Mouse (Mus musculus) heart, postnatal 4 days (tissue): ENCODE data around the gene Ptprn2. TPM values are rescaled to one million over a fixed set of nuclear protein-coding genes. Genes with fewer than 3 reads are reported as not detected.

ENCODE experiments used
- DNase-seq: peaks from one replicate; pipeline ENCODE4 v3.0.0; 2021
- total RNA-seq, 2 experiments: library from RNA; stranded (reverse); gene quantifications; 2 replicates each; pipeline ENCODE4 v1.2.3; 2021

Ptprn2 gene
- total RNA-seq, 2 experiments from 2014 or later: 0.29 to 0.34 TPM

DNA sequence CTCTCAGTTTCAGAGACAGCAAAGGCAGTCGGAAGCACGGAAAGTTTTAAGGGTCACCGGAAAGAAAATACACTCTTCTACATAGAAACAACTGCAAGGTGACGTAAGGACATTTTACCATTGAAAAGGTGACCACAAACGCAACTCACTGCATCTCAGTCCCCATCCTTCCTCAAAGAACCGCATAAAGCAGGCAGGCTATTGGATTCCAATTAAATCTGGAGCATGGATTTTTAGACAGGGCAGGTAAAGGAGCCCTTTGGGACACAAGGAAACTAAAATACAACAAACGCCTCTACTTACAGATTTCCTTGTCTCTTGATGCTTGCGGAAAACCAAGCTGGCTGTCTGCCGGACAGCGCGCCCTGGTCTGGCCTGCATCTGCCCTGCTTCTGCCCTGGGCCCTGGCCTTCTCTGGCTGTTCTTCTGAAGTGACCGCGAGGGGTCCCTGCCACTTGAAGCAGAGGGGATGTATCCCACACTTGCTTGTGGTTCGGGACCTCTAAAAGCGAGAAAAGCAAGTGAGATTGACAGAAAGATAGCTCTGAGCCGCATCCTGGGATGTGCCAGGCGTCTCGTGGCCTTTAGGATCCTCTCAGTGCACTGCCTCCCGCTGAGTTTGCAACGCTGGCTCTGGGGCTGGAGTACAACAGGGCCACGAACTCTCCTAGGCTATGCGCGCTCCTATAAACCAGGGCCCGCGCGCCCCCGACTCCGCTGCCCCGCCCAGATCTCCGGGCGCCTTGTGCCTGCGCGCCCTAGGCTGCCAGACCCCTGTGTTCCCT lies 665.3 kb downstream of the Ptprn2 start:
- DNase-seq: no peak

DNA sequence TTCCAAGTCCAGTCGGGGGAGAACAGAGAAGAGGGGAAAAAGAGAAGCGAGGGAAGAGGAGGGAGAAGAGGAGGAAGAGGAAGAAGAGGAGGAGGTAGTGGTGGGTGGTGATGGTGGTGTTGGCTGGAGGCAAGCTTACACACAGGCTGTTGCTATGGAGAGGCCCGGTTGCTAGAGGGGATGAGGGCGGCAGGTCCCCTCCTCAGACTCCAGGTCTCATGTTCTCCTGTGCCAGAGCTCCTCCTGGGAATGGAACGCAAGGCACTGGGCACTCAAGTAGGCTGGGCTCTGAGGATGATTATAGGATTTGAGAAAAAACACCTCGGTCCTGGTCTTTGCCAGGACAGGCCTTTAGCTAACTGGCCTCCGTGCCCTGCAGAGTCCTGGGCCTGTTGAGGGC lies 666.1 kb downstream of the Ptprn2 start:
- DNase-seq: no peak

DNA sequence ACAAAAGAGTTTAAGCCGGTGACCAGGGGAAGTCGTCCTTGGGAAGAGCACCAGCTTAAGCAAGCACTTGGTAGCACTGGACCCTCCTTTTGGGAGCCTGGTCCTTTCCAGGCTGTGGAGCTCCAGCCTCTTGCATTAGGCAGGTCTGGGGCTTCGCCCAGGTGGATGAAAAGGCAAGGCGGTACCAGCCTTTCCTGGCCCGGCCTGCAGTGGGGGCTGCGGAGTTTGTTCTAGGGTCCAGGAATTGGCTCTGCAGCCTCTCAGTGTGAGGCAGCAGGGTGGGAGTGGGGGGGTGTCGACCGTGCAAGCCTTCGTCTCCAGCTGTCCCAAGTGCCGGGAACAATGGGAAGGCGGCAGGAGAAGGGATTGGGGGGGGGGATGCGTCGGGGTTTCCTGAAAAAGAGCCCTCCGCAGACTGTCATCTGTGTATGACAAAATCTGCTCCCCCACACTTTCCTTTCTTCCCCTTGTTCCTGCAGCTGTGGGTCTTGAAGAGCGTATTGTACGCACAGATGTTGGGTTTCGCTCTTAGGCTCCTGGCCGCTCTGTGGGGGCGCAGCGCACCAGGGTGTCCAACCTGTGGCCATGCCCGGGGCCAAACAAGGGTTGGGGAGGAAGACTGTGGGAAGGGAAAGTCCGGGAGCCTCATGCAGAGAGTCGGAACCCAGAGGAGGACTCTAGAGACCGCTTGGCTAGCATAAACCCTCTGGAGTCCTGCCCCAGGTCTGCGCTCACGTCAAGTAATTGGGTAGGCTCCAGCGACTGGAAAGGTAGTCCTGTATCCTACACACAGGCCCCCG lies 667.0 kb downstream of the Ptprn2 start:
- DNase-seq: no peak

DNA sequence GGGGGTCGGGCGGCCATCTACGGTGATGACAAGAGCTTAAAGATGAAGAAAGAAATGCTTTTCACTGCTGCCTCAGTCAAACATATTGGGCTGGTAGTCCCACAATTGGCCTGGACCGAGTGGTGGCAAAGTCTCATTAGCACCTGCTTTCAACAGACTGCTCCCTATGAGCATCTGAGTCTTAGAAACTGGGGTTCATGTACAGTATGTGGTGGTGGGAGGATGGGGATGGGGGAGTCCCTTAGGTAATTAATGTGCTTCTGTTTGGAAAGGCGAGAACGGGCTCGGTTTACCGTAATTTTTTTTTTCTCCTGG lies 667.6 kb downstream of the Ptprn2 start:
- no peak for DNase-seq

DNA sequence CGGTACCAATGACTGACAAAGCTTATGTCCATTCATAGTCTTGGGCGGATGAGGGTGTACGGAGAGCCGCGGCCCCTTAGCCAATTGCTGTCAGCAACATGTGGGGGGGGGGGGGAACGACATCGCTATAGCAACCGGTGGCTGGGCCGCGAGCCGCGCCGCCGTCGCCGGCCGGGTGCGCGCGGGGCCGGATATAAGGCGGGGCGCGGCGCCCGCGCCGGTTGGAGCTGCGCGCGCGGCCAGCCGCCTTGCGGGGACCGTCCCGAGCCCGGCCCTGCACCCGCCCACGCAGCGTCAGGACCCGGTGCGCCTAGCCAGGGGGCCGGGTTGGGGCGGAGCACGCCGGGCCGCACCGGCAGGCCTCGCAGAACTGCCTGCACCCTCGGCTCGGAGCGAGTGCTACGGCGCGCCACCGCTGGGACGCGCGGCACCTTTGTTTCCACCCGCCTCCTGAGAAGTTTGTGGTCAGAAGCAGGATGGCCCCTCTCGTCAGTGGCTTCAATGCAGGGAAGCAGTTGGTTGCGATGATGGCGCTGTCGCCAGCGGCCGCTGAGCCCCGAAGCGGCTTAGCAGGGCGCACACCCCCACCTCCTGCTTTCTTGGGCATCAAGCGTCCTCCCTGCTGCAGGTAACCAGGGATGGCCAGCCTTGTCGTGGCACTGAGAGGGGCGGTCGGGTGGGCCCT lies 668.3 kb downstream of the Ptprn2 start:
- peak; percentile 53 for DNase-seq

DNA sequence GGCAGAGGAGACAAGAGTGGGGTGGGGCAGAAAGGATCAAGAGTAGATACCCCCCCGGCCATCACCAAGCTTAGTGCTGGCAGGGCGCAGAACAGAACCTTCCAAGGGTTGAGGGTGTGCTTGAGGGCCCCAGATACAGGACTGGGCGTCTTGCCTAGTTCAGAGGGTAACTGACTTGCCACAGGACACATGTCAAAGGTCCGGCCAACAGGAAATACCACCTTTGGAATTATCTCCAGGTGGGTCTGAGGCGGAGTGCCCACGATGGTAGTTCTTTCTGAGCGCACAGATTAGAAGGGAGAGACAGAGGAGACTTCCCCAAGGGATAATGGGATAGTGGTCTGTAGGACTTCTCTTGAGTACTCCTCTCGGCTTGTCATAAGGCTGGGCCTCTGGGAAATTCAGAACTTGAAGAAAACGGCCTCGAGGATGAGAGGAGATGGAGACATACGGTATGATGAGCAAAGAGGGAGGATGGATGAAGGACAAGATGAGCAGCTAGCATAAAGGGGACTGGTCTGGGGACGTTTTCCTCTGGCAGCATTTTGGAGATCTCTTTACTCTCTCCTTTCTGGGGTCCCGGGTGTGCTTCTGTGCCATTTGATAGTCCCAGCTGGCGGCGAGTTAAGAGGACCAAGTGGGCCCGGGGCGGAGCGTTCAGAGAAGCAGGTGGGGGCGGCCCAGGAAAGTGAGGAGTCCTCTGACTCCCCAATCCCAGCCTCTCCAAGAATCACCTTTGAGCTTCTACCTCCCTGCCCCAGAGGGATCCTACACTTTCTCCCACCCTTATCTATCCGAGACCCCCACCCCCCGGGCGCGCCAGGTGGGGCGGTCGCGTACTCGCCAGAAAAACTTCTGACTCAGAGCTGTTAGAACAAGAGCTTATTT lies 669.1 kb downstream of the Ptprn2 start:
- no peak for DNase-seq

DNA sequence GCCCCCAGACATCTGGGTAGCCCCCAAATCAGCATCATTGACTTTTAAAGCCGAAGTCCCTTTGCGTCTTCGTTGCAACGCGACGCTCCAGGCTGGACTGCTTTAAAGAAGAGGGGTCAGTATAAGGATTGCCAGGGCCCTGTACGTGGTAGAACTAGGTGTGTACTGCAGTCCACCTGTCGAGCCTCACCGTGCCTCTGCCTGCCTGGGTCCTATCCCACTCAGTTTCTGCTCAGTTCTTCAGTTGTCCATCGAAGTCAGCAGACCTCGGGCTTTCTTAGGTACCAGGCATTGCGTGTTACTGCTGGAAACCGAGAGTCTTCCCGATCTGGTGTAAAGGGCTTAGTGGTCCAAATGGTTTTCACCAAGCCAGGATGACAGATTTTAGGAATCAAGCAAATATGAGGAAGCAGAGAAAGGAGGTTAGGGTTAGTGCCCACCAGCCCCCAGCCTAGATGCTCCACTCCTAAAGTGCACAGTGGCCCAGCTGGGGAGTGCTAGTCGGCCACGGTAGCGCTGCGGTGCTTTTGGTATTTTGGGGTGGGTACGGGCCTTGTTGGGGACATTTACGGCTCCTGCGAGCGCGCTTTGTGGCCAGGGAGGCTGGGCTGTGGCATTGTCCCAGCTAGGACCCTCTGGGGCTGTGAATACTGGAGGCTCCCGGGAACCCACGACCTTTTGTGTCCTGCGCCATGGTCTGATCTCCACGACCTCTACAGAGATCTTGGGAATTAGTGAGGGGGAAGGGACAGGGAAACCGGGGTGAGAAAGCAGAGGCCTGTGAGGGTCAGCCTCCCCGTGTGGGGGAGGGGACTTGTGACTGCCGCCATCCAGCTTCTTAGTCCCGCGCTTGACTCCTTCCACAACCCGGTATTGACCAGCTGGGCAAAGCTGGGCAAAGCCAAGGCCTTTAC lies 670.0 kb downstream of the Ptprn2 start:
- DNase-seq: no peak

DNA sequence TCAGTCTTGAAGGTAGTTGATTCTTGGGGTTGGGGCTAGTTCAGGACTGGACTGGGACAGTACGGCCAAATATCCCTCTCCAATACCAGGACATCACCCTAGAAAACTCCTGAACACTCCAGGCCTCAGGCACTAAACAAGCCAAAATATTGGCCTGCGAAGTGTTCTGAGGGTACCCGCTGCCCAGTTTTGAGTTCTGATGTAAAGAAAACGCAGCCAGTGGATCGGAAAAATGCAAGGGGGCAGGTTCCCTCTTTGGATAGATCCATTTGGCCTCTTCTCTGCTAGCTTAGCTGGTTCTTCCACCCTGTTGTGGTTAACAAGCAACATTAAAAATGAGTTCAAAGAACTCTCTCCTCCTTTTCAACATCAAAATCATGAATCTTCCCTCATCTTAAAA lies 670.7 kb downstream of the Ptprn2 start:
- no peak for DNase-seq

DNA sequence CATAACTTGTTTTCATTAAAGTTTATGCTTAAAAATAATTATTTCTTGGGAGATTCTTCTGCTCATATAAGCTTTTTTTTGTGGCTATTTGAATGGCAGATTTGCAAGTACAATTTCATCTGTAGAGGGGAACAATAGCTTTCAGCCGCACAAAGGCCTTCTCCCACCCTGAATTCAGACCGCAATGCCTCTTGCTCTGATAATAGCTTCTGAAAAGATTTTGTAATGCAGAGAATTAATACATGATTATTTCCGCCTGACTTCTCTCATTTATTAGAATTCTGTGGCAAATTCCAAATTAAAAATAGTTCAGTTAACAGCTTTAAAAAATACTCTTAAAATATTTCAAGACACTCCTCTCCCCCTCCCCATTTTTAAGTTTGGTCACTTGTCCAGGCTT lies 671.3 kb downstream of the Ptprn2 start:
- no peak for DNase-seq

DNA sequence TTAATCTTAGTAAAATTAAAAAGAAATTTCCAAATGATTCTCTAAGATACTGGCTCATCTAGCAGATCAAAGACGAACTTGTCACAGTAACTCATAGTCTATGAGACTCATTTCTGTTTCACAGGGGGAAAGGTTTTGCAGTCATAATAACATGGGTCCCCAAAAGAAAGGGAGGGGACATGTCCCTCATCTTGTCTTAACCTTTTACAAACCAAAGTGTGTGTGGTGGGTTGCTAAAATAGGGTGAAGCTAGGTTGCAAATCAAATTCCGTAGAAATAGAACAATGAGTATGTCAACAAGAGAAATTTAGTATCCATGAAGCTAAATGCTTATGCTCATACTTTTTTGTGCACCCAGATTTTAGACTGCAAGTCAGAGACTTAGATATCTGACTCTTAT lies 671.7 kb downstream of the Ptprn2 start:
- DNase-seq: no peak

DNA sequence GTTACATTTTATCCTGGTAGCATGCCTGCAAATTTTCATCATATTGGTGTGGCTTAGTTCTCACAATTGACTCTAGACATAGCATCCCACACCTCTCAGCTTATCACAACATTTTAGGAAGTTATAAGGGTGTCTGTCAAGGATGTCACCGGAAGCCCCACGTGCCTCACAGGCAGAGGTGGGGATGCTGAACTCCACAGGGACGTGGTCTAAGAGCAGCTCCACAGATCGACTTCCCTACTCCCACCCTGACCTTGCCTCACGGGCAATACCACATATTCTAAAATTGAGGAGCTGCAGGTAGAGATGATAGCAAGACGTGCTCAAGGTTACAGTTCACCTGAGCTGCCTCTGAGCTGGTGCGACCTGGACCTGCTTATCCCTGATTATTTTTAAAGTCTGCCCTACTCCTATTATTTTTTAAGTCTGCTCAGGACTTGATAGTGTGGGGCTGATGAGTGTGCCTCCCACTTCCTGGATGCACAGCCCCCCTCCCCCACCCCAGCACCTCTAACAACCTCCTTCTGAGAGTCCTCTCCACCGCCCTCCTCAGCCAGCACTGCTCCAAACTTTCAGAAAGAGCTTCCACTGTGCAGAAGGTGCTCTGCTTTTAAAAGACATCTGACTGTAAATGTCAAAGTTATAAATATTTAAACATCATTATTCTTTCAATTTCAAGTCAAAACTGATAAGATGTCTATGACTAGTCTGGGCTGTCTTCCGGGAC lies 672.3 kb downstream of the Ptprn2 start:
- DNase-seq: no peak

DNA sequence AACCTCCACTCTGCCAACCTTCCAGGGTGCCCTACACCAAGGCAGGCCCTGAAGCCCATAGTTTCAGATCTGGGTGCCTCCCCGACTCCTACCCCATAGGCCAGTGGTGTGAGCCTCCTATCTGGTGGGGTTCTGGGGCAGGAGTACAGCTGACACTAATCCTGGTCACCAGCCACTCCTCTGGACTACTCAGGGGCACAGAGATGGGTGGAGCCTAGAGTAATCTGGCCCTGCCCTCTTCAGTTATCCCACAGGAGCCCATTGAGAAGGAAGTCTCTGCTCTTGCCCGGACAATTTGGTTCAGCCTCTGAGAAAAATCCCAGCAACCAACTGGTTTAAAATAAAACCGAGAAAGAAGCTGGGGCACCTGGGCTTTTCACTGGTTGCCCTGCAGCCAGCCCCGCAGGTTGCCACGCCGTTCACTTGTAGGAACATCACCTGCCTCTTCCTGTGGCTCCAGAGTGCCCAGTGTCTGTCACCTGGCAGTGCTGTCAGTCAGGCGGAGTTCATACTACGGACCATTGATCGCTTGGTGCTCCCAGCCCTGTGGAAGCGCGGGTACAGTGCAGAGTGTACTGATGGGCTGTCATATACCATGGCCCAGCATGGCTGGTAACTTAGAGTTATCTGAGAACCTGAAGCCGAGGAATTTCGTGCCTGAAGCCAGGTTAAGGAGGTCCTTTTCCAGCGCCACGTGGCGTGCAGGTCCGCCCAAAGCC lies 673.6 kb downstream of the Ptprn2 start:
- no peak for DNase-seq

DNA sequence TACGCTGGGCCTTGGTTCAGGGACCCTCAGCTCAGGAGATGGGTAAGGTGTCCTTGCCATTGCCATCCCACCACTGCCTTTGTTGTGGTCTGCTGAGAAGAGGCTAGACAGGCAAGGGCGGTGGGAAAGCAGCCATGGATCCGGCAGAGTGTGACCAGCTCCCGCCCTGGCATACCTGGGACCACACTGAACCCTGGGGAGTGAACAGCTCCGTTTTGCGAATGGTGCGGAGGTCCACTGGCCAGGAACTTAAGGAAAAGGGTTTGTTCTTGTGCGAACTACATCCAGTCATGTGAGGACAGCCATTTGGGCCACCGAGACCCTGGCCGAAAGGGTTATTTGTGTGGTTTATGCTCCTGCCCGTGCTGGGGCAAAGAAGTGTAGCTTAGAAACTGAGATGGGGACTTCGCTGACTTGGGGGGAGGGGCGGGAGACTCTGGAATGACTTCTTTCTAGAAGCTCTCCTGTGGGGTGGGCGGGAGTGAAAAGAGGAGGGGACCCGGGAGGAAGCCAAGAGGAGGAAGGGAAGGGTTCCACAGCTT lies 674.2 kb downstream of the Ptprn2 start:
- no peak for DNase-seq

DNA sequence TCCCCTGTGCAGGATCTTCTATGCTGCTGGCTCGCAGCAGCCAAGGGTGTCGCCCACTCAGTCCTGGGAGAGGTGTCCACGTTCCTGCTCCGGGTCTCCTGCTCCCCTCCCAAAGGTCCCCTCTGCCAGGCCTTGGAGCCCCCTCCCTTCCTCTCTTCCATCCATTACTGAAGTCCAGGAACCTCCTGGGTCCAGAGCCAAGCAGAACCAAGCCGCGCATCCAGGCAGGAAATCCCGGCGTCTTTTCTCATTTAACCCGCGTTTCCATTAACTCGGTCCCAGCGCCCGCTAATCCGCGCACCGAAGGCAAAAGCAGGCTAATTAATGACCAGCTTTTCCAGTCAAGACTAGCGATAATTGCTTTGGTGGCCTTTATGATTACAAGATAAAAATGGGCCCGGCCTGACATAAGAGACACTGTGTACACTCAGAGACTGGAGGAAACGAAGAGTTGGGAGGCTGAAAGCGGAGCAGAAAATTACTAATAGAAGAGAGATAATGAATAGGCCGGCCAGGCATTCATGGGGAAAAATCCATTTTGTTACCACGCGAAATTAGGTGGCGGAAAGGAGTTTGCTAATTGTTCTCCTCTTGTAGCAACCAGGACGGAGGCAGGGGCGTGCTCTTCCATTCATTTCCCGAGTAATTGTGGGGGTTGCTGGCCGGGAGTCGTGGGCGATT lies 674.8 kb downstream of the Ptprn2 start:
- DNase-seq: no peak

DNA sequence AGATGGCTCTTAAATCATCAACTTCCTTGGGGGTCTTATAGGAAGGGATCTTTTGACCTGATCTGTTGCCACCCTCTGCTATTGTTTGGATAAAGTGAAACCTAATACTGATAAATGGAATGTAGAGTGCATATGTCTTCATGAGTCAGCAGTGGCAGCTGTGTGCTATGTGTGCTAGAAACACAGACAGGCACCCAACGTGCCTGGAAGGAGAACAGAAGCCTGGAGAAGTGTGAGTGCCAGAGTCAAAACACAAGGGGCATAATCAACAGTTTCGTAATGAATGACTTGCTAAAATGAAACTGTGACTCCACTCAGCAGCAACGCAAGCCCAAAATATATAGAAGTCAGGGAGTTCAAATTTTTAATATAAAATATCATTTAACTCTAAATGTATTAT lies 676.7 kb downstream of the Ptprn2 start:
- no peak for DNase-seq

DNA sequence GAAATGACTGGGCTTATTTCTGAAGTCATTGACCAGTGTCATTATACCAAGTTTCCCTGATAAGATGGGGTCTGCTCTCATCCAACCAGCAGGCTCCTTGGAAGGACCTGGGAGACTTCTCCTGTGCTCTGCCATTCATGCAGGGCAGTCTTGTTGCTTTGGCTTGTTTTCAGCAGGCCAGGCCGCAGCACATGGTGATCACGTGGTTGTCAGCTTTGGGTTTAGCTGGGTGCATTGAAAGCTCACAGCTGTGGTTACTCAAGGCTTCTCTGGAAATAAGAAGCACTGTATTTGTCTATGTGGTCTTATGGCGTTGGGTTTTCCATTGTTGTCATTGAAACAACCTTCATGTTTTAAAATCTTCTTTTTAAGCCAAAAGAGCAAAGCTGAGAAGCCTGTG lies 678.3 kb downstream of the Ptprn2 start:
- no peak for DNase-seq

DNA sequence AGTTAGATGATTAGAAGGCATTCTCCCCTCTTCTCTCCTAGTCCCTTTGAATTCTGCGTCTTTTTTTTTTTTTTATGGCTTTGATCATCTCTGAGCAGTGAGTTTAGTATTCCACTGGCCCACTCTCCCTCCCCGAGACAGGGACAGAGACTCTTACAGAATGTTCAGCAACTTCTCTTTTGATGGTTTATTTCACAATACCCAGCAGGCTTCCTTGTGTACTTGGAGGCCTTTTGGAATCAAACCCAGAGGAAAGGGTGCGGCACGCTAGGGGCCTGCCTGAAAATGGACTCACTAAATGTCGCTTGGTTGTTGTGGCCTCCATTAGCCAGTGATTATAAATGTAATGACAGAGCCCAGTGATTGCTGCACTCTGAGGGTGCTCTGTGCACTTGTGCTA lies 680.7 kb downstream of the Ptprn2 start:
- DNase-seq: no peak

DNA sequence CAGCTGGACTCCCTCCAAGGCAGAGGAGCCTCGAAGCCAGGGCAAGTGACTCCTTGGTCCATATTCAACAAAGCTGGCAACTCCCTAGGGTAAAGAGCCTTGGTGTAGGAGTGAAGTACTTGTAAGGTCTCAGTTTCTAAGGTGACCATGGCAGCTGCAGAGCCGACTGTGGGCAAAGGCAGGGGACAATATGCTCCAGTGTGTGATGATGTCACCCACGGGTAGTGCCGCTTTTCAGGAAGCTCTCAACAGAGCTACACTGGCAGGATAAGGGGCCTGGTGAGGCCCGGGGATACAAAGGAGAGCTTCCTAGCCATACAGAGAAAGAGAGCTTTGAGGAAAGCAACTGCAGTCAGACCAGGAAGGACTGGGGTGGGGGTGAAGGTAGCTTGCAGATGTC lies 684.1 kb downstream of the Ptprn2 start:
- no peak for DNase-seq

DNA sequence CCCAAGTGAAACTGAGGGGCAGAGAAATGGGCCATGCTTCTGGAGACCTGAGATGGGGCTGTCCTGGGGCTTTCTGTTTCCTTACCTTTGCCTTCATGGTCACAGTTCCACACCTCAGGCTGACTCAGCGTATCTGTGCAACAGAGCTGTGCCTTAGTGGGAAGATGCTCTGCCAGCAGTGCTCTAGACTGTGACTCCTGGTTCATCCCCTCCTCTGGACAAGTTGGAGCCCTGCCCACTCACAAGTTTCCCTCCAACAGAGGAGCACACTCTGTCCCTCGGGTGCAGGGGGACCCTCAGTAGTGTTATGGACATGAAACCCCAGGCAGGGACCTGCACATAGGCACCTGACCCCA lies 687.0 kb downstream of the Ptprn2 start:
- no peak for DNase-seq
